Mouse (Mus musculus): ENCODE data around the gene Tgif2.
"Not testable (repeated sequence)": the region's sequence is repeated elsewhere in the genome, so short reads cannot be mapped to it uniquely, and the experiment has no call there.

Tgif2 gene

GRCm38 (mm10) chr2:156842711-156843110 lies 2.9 kb downstream of the Tgif2 start:
- no peak for DNase-seq (ENCODE audit: low spot score in 2 of 2)

- no peak for DNase-seq (ENCODE audit: low spot score in 2 of 2)
Measured at GRCm38 (mm10) chr2:156843331-156843730, 3.5 kb downstream of the Tgif2 start.

GRCm38 (mm10) chr2:156844715-156845114 lies 4.9 kb downstream of the Tgif2 start:
- DNase-seq (ENCODE audit: low spot score in 2 of 2), result no peak

GRCm38 (mm10) chr2:156847653-156848052 lies 7.8 kb downstream of the Tgif2 start:
- no peak for DNase-seq (ENCODE audit: low spot score in 2 of 2)

- no peak for DNase-seq (ENCODE audit: low spot score in 2 of 2)
Measured at GRCm38 (mm10) chr2:156848526-156849182, 8.8 kb downstream of the Tgif2 start.

- DNase-seq (ENCODE audit: low spot score in 2 of 2), result no peak
Measured at GRCm38 (mm10) chr2:156850505-156850904, 10.7 kb downstream of the Tgif2 start.

GRCm38 (mm10) chr2:156853584-156853983 lies 13.8 kb downstream of the Tgif2 start:
- DNase-seq (ENCODE audit: low spot score in 2 of 2), result not testable (repeated sequence)

- peak; percentile 61 to 65 for DNase-seq (ENCODE audit: low spot score in 2 of 2)
Measured at GRCm38 (mm10) chr2:156853999-156854771, 14.4 kb downstream of the Tgif2 start.

GRCm38 (mm10) chr2:156856311-156856710 lies 16.5 kb downstream of the Tgif2 start:
- no peak for DNase-seq (ENCODE audit: low spot score in 2 of 2)

- no peak for DNase-seq (ENCODE audit: low spot score in 2 of 2)
Measured at GRCm38 (mm10) chr2:156857385-156857791, 17.6 kb downstream of the Tgif2 start.

GRCm38 (mm10) chr2:156857835-156858234 lies 18.0 kb downstream of the Tgif2 start, which contains the start of gene 4930518I15Rik:
TSS of gene 4930518I15Rik (minus strand) at chr2:156857946.
- DNase-seq (ENCODE audit: low spot score in 2 of 2), result no peak

- no peak for DNase-seq (ENCODE audit: low spot score in 2 of 2)
Measured at GRCm38 (mm10) chr2:156858671-156859070, 18.9 kb downstream of the Tgif2 start.

GRCm38 (mm10) chr2:156862041-156862717 lies 22.4 kb downstream of the Tgif2 start:
- DNase-seq (ENCODE audit: low spot score in 2 of 2), result peak; percentile 45 to 56

GRCm38 (mm10) chr2:156862772-156863486 lies 23.1 kb downstream of the Tgif2 start, which contains the start of gene Rab5if:
TSS of gene Rab5if (plus strand) at chr2:156863128.
- peak; percentile 99 for DNase-seq (ENCODE audit: low spot score in 2 of 2)

- DNase-seq (ENCODE audit: low spot score in 2 of 2), result no peak
Measured at GRCm38 (mm10) chr2:156863487-156864160, 23.8 kb downstream of the Tgif2 start.

GRCm38 (mm10) chr2:156864481-156864880 lies 24.7 kb downstream of the Tgif2 start:
- no peak for DNase-seq (ENCODE audit: low spot score in 2 of 2)

- DNase-seq (ENCODE audit: low spot score in 2 of 2), result peak; percentile 51 to 70
Measured at GRCm38 (mm10) chr2:156868994-156869393, 29.2 kb downstream of the Tgif2 start.

- no peak for DNase-seq (ENCODE audit: low spot score in 2 of 2)
Measured at GRCm38 (mm10) chr2:156869554-156869953, 29.7 kb downstream of the Tgif2 start.

- no peak for DNase-seq (ENCODE audit: low spot score in 2 of 2)
Measured at GRCm38 (mm10) chr2:156870519-156870918, 30.7 kb downstream of the Tgif2 start.

GRCm38 (mm10) chr2:156873629-156874028 lies 33.8 kb downstream of the Tgif2 start:
- peak in 1 of 2 experiments; percentile 62 for DNase-seq (ENCODE audit: low spot score in 2 of 2)

Data from right cerebral cortex, postnatal 10 days (tissue).